Mouse (Mus musculus): ENCODE data around the gene Ngp. TPM values are rescaled to one million over a fixed set of nuclear protein-coding genes. Genes with fewer than 3 reads are reported as not detected.

The Ngp gene
- not detected for polyA plus RNA-seq (2014; fragmentation: Illumina TruSeq; extraction: RNeasy Lipid Tissue Mini Kit (QIAGEN cat#74804); ENCODE audit: low read depth, low replicate concordance)

GRCm38 (mm10) chr9:110419511-110420112, at the start of gene Ngp:
Gene Ngp, plus strand, starts transcription at chr9:110419747.

GRCm38 (mm10) chr9:110408099-110408773, 11.3 kb upstream of the Ngp start, which contains the start of gene Ptpn23:
Gene Ptpn23, minus strand, starts transcription at chr9:110408213.

Other genes with a start within 250 kb of the Ngp start
- gene Cspg5, start 176.0 kb upstream of the Ngp start, polyA plus RNA-seq (2014; fragmentation: Illumina TruSeq; extraction: RNeasy Lipid Tissue Mini Kit (QIAGEN cat#74804); ENCODE audit: low read depth, low replicate concordance) = 0.10 TPM
- 3.3 TPM for gene Elp6, start 114.6 kb upstream of the Ngp start, polyA plus RNA-seq (2014; fragmentation: Illumina TruSeq; extraction: RNeasy Lipid Tissue Mini Kit (QIAGEN cat#74804); ENCODE audit: low read depth, low replicate concordance)
- 18.4 TPM for gene Scap, start 86.5 kb upstream of the Ngp start, polyA plus RNA-seq (2014; fragmentation: Illumina TruSeq; extraction: RNeasy Lipid Tissue Mini Kit (QIAGEN cat#74804); ENCODE audit: low read depth, low replicate concordance)
- gene Ptpn23, start 11.5 kb upstream of the Ngp start, polyA plus RNA-seq (2014; fragmentation: Illumina TruSeq; extraction: RNeasy Lipid Tissue Mini Kit (QIAGEN cat#74804); ENCODE audit: low read depth, low replicate concordance) = 14.3 TPM
- 11.0 TPM for gene Klhl18, start 56.9 kb downstream of the Ngp start, polyA plus RNA-seq (2014; fragmentation: Illumina TruSeq; extraction: RNeasy Lipid Tissue Mini Kit (QIAGEN cat#74804); ENCODE audit: low read depth, low replicate concordance)
- 0.26 TPM for gene Kif9, start 57.2 kb downstream of the Ngp start, polyA plus RNA-seq (2014; fragmentation: Illumina TruSeq; extraction: RNeasy Lipid Tissue Mini Kit (QIAGEN cat#74804); ENCODE audit: low read depth, low replicate concordance)
- 29.5 TPM for gene Setd2, start 112.8 kb downstream of the Ngp start, polyA plus RNA-seq (2014; fragmentation: Illumina TruSeq; extraction: RNeasy Lipid Tissue Mini Kit (QIAGEN cat#74804); ENCODE audit: low read depth, low replicate concordance)
- 2.3 TPM for gene Nradd, start 204.7 kb downstream of the Ngp start, polyA plus RNA-seq (2014; fragmentation: Illumina TruSeq; extraction: RNeasy Lipid Tissue Mini Kit (QIAGEN cat#74804); ENCODE audit: low read depth, low replicate concordance)
- gene Nbeal2, start 234.4 kb downstream of the Ngp start, polyA plus RNA-seq (2014; fragmentation: Illumina TruSeq; extraction: RNeasy Lipid Tissue Mini Kit (QIAGEN cat#74804); ENCODE audit: low read depth, low replicate concordance) = 9.7 TPM
- 89.4 TPM for gene Ccdc12, start 236.8 kb downstream of the Ngp start, polyA plus RNA-seq (2014; fragmentation: Illumina TruSeq; extraction: RNeasy Lipid Tissue Mini Kit (QIAGEN cat#74804); ENCODE audit: low read depth, low replicate concordance)

All from heart, adult 10 weeks (tissue).